Mouse (Mus musculus) heart, postnatal 25 days (tissue): ENCODE measurements around the gene Tgfbr3. TPM values are rescaled to one million over a fixed set of nuclear protein-coding genes. Genes with fewer than 3 reads are reported as not detected.

ENCODE experiments used
- DNase-seq: peaks from one replicate; pipeline ENCODE4 v3.0.0; 2022; ENCODE audit warnings: low spot score
- intact Hi-C: fragments of 180-260 bp; cut with DNase I; formaldehyde crosslinking; loops from one replicate; pipeline ENCODE4 v1.15.1; 2025
- total RNA-seq, 2 experiments: library from RNA; stranded (reverse); gene quantifications; 2 replicates each; pipeline ENCODE4 v1.2.3; 2021

Tgfbr3 gene
- total RNA-seq, 2 experiments from 2014 or later, result 42.9 to 50.8 TPM

- no peak for DNase-seq
- intact Hi-C loops, result no loop called here
These were observed 69.5 kb downstream of the Tgfbr3 start for GRCm38 (mm10) chr5:107219883-107220282.

GRCm38 (mm10) chr5:107219318-107219717 is 70.1 kb downstream of the Tgfbr3 start:
- no peak for DNase-seq
- intact Hi-C loops, result no loop called here

- intact Hi-C loops, result no loop called here
- no peak for DNase-seq
These were observed 70.8 kb downstream of the Tgfbr3 start for GRCm38 (mm10) chr5:107218594-107218993.

- no peak for DNase-seq
- intact Hi-C loops, result no loop called here
These were observed 72.3 kb downstream of the Tgfbr3 start for GRCm38 (mm10) chr5:107217139-107217538.

- intact Hi-C loops, result no loop called here
- no peak for DNase-seq
These were observed 75.9 kb downstream of the Tgfbr3 start for GRCm38 (mm10) chr5:107213373-107214132.

- DNase-seq, result no peak
- intact Hi-C loops, result no loop called here
These were observed 77.5 kb downstream of the Tgfbr3 start for GRCm38 (mm10) chr5:107211830-107212370.

- DNase-seq, result no peak
- intact Hi-C loops, result no loop called here
These were observed 79.4 kb downstream of the Tgfbr3 start for GRCm38 (mm10) chr5:107210040-107210439.

- intact Hi-C loops, result no loop called here
- DNase-seq, result no peak
These were observed 81.5 kb downstream of the Tgfbr3 start for GRCm38 (mm10) chr5:107207911-107208310.

- DNase-seq, result no peak
- intact Hi-C loops, result loop anchor here (5.0 kb wide), 1 partner anchor 37 kb away; no protein-coding TSS in a partner anchor
These were observed 85.1 kb downstream of the Tgfbr3 start for GRCm38 (mm10) chr5:107204306-107204705.

GRCm38 (mm10) chr5:107202801-107203559 is 86.4 kb downstream of the Tgfbr3 start:
- DNase-seq, result no peak
- intact Hi-C loops, result loop anchor here (5.0 kb wide), 1 partner anchor 36 kb away; no protein-coding TSS in a partner anchor

- intact Hi-C loops, result loop anchor here (5.0 kb wide), 1 partner anchor 34 kb away; no protein-coding TSS in a partner anchor
- DNase-seq, result no peak
These were observed 87.8 kb downstream of the Tgfbr3 start for GRCm38 (mm10) chr5:107201509-107202182.

GRCm38 (mm10) chr5:107200853-107201341 is 88.5 kb downstream of the Tgfbr3 start:
- intact Hi-C loops, result loop anchor here (5.0 kb wide), 1 partner anchor 34 kb away; no protein-coding TSS in a partner anchor
- DNase-seq, result peak; percentile 28

GRCm38 (mm10) chr5:107200221-107200635 is 89.2 kb downstream of the Tgfbr3 start:
- intact Hi-C loops, result loop anchor here (5.0 kb wide), 1 partner anchor 33 kb away; no protein-coding TSS in a partner anchor
- no peak for DNase-seq

- no peak for DNase-seq
- intact Hi-C loops, result no loop called here
These were observed 93.6 kb downstream of the Tgfbr3 start for GRCm38 (mm10) chr5:107195751-107196395.

- DNase-seq, result no peak
- intact Hi-C loops, result no loop called here
These were observed 96.3 kb downstream of the Tgfbr3 start for GRCm38 (mm10) chr5:107193160-107193559.

- intact Hi-C loops, result no loop called here
- no peak for DNase-seq
These were observed 97.1 kb downstream of the Tgfbr3 start for GRCm38 (mm10) chr5:107192372-107192771.

GRCm38 (mm10) chr5:107188551-107188950 is 100.9 kb downstream of the Tgfbr3 start:
- intact Hi-C loops, result no loop called here
- DNase-seq, result no peak

GRCm38 (mm10) chr5:107186206-107186605 is 103.2 kb downstream of the Tgfbr3 start:
- intact Hi-C loops, result no loop called here
- no peak for DNase-seq

- DNase-seq, result no peak
- intact Hi-C loops, result no loop called here
These were observed 105.1 kb downstream of the Tgfbr3 start for GRCm38 (mm10) chr5:107184158-107184883.
